Comparison of ENCODE assay signal across 11 mouse cellular contexts in the genomic region with DNA sequence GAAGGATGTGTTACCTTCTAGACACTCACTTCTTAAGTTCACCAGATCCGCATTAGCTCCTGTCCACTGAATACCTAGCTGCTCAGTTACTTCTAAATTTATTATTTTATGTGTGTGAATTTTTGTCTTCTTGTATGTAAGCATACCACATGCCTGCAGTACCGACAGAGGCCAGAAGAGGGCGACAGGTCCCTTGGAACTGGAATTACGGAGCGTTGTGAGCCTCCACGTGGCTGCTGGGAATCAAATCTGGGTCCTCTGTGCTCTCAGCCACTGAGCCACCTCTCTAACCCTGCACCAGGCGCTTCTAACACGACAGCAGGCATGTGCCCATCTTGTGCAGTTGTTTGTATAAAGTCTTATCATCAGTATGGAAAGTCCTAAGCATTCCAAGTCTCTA. TPM values are rescaled to one million over a fixed set of nuclear protein-coding genes. Genes with fewer than 3 reads are reported as not detected.
A peak's percentile ranks its signal among the peaks of the same experiment; 100 is the strongest.
DNase-seq lines count a peak whose midpoint lies in the region; ATAC-seq lines count a peak whose summit lies in the region.
"Had no signal": no experiment of that assay in that cellular context is flagged by ENCODE, and none has a peak within 500 bp of the region (broad histone marks: within the 10 kb centered on the region; RNA-seq: fewer than 3 reads in every experiment).

No protein-coding gene starts in this region.

- ATAC-seq in megakaryocyte progenitor cell, adult 5-6 weeks (replicated peaks; ENCODE audit: poor library complexity): no peak
- ATAC-seq: forebrain, embryonic 16.5 days; inflammation-experienced regulatory T-cells, adult 6 months had no signal

- DNase-seq in kidney, postnatal 10 days: peak; percentile 31
- DNase-seq in kidney, postnatal 14 days: no peak
- peak; percentile 9 for DNase-seq in 3134 (ENCODE audit: extremely low read depth, insufficient read length, low spot score)
- DNase-seq in 3T3-L1 (ENCODE audit: low read depth, low spot score): peak; percentile 9
- peak; percentile 61 to 74 for DNase-seq in cerebellum, postnatal 10 days
- DNase-seq in right cerebral cortex, postnatal 4 days: no peak
- DNase-seq in ovary, postnatal 36 days (ENCODE audit: low spot score): no peak
- DNase-seq: heart, adult 18-20 months had no signal

RNA-seq across cellular contexts. Expression of a gene that starts 44.8 kb away (rescaled TPM):
- total RNA-seq in megakaryocyte progenitor cell, adult 5-6 weeks (2015): not detected in 2 replicates
- not detected in 2 replicates for total RNA-seq in megakaryocyte progenitor cell, adult 5-6 weeks (2017)

Comparison
In these comparisons a context has a peak if more than half of its experiments do, and no peak if none do; other contexts are left out.
1. DNase-seq: peak in kidney, postnatal 10 days (single experiment), 3134 (single experiment), 3T3-L1 (single experiment) and cerebellum, postnatal 10 days (2 of 2); none in kidney, postnatal 14 days (single experiment), right cerebral cortex, postnatal 4 days (single experiment) and ovary, postnatal 36 days (single experiment).